Mouse (Mus musculus) skeletal muscle tissue, adult 2 months (tissue): Measurements from ENCODE around the gene Padi2.

ENCODE experiments used
- DNase-seq: peaks from one replicate; pipeline ENCODE4 v3.0.0-alpha.2; 2012; ENCODE audit warnings: low read depth, low spot score

Gene Padi2

GRCm38 (mm10) chr4:140919974-140920836, 14.1 kb downstream of the Padi2 start:
- DNase-seq = no peak

GRCm38 (mm10) chr4:140922508-140922907, 16.4 kb downstream of the Padi2 start:
- DNase-seq = peak; percentile 91

DNA sequence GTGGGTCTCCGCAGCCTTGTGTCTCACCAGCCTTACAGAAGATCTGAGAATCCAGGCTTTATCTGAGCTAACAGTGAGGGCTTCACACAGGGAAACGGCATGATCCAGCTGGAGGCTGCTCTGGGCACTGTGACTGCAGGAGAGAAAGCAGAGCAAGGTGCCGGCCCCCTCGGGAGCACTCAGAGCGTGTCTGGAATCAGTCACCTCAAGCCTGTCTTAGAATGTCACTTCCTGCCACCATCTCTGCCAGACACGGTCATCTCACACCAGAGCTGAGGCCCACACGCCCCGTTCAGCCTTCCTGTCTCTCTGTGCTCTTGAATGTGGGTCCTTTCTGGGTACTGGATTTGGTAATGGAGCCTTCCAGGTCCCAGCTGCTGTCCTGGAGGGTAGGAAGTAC, 19.5 kb downstream of the Padi2 start:
- no peak for DNase-seq

- DNase-seq = peak; percentile 82
These were observed 22.2 kb downstream of the Padi2 start for GRCm38 (mm10) chr4:140928349-140928748.

- DNase-seq = no peak
These were observed 23.6 kb downstream of the Padi2 start for GRCm38 (mm10) chr4:140929745-140930144.

GRCm38 (mm10) chr4:140930900-140931470, 24.8 kb downstream of the Padi2 start:
- no peak for DNase-seq

DNA sequence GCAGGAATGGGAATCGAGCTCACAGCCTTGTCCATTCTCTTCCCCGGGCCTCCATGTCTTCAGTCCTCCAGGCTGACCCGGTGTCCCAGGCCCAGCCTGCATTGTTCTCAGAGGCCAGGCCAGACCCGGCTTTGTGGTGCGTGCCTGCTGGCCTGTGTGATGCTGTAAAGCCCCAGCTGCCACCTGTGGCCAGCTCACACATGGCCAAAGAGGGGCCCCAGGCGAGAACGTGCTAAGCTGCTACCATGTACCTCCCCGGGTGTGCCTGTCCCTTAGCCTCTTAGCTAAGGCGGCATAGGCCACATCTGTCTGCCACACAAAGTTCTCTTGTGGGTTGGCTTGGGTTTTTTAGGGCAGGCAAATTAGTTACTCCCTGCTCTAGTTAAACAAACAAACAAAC, 29.5 kb downstream of the Padi2 start:
- DNase-seq = no peak

GRCm38 (mm10) chr4:140944356-140944755, 38.2 kb downstream of the Padi2 start:
- DNase-seq = no peak

DNA sequence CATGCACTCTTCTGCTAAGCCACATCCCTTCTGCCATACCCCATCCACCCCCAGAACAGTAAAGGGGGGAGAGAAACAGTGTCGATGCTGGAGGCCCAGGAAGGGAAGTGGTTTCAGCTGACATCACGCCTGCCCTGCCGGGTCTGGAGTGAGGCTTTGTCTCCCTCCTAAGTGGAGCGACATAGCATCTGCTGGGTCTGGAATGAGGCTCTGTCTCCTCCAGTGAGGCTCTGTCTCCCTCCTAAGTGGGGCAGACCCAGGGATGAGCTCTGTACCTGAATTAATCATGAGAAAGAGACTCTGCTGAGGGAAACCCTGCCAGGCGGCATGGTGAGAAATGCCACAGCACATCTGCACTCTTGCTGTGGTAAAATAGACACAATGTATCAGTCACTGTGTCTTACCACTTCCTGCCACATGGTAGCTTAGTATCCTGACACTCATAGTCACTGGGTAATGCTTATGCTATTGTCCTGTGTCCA, 38.9 kb downstream of the Padi2 start:
- no peak for DNase-seq

- no peak for DNase-seq
These were observed 39.4 kb downstream of the Padi2 start for GRCm38 (mm10) chr4:140945571-140945970.

GRCm38 (mm10) chr4:140946048-140946447, 39.9 kb downstream of the Padi2 start:
- no peak for DNase-seq

DNA sequence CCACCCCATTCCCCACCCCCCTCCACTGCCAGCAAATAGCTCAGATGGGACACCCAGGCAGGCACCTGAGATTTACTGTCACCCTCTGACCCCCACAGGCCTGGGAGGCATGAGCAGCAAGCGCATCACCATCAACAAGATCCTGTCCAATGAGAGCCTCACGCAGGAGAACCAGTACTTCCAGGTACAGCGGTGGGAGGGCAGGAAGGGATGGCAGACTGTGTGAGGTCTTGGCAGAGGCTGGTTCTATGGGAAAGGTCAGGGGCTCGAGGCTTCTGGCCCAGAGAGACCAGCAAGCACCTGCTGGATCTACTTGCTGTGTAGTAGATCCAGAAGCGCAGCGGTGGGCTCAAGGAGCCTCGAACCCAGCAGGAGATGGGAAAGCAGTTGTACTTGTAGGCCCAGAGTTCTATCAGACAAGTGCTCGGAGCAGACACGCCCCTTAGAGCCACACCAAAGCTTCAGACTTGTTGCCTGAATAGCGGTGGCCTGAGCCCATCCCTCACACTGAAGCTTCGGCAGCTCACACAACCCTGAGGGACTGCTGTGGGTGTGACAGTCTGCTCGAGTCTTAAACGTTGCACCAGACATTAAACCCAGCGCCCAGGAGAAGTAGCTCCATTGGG, 40.5 kb downstream of the Padi2 start:
- DNase-seq = no peak

GRCm38 (mm10) chr4:140947487-140948440, 41.6 kb downstream of the Padi2 start:
- no peak for DNase-seq

- DNase-seq = no peak
These were observed 42.3 kb downstream of the Padi2 start for GRCm38 (mm10) chr4:140948481-140948880.

DNA sequence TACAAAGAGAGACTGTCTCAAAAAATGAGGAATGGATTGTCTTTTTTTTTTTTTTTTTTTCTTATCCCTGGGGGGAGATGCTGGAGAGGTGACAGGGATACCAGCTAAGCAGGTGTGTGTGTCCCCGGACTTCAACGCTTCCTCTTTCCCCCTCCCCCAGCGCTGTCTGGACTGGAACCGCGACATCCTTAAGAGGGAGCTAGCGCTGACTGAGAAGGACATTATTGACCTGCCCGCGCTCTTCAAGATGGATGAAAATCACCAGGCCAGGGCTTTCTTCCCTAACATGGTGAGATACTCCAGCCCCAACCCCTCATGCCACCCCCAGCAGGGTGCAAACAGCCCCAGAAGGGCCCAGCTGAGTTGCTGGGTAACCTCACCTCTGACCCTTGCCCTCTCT, 42.9 kb downstream of the Padi2 start:
- no peak for DNase-seq

GRCm38 (mm10) chr4:140949616-140950015, 43.5 kb downstream of the Padi2 start:
- no peak for DNase-seq

DNA sequence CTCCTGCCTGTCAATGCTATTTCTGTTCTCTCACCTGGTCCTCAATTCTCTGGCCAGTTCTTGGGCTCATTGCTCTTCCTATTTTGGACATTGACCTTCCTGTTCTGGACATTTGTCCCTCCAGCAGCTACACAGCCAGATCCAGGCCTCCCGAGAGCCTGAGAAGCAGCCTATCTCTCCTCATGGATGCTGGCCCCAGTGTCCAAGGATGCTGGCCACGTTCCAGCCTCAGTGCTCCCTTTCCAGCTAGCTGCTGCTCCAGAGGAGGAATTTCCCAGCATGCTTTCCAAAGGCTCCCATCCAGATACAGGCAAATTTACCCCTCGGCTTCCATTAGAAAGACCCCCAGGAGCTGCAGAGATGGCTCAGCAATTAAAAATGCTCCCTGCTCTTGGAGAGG, 44.4 kb downstream of the Padi2 start:
- DNase-seq = no peak

DNA sequence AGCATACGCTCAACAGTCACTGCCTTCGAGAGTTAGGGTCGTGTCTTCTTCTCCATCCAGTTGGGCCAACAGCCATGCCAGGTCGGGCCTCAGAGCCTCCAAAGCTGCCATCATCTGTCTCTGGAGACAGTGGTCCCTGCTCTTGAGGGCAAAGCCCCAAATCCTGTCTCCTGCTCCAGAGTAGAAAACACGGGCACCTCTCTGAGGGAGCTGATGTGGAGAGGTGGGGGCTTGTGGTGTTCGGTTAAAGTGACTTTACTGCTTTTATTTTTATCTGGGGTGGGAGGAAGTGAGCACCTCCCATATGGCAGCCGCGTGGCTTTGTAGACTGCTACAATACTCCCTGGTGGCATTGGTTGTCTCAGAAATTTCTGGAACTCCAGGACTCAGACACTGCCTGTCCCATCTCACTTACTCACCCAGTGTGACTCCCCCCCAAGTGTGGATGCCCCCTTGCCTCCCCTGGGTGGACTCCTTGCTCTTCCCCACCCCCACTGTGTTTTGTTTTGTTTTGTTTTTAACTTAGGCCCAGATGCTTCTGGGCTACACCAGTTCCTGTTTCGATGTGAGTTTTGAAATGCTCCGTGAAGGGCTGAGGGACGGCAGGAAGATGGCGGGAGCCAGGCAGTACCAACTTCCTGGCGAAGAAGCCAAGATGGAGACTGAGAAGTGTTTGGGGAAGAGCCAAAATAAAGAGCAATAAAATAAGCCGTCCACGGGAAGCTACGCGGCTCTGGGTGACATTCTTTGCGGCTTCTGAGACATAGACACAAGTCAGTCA, 45.9 kb downstream of the Padi2 start:
- peak; percentile 26 for DNase-seq

- no peak for DNase-seq
These were observed 51.1 kb downstream of the Padi2 start for GRCm38 (mm10) chr4:140957131-140957702.

- peak; percentile 74 for DNase-seq
These were observed 51.6 kb downstream of the Padi2 start for GRCm38 (mm10) chr4:140957725-140958124.
